Mouse (Mus musculus): Measurements from ENCODE around the gene Med27.

Med27 gene

GRCm38 (mm10) chr2:29346629-29347271 is at the start of gene Med27:
TSS of gene Med27 (plus strand) at chr2:29346819.
- peak; percentile 99 for DNase-seq

DNA sequence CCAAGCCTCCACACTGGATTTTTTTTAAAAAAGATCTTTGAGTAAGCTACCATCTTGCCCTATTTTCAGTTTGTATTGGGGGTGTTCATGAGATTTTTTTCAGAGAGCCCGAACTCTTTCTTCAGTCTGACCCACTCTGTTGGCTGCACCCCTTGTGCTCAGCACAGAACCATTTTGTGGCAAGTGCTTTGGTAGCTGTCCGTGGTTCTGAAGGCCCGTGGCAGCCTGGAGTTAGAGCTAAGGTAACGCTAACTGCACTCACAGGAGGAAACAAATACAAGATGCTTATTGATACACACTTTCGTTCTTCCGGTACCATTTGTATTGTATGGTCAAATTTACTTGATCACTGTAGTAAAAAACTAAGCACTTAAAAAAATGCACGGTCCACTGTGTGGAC is 36.7 kb upstream of the Med27 start:
- DNase-seq, result no peak

DNA sequence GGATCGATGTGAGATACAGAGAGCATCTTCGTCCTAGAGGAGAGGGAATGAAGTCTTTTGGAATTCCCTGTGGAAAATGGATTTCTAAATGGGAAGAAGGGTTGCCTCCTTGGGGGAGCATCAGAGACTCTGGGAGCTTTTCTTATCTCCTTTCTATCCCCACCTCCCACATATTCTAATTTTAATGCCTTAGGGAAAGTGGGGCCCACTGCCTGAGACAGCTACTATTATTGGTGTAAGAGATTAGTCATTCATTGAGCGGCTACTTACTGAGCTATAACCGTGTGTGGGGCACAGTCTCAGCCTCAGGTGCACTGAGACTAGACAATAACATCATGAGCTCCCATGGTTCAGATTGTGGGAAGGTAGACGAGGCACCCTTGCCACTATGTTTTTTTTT is 34.6 kb upstream of the Med27 start:
- DNase-seq, result no peak

DNA sequence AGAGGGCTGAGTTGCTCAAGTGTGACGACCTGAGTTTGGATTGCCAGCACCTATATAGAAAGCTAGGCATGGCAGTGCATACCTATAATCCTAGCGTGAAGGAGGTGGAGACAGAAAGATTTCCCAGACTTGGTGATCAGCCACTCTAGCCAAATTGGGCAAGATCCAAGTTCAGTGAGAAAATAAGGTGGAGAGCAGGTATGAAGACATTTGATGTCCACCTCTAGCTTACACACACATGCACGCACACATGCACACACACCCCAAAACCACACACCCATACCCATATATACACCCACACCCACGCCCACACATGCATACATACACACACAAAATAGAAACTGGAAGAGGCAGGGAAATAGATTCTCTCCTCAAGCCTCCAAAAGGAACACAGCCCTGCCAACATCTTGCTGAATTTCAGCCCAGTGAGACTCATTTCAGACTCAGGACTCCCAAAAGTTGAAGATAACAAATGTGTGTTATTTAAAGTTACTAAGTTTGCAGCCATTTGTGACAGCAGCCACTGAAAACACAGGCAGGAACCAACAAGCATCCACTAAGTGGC is 28.6 kb upstream of the Med27 start:
- no peak for DNase-seq

DNA sequence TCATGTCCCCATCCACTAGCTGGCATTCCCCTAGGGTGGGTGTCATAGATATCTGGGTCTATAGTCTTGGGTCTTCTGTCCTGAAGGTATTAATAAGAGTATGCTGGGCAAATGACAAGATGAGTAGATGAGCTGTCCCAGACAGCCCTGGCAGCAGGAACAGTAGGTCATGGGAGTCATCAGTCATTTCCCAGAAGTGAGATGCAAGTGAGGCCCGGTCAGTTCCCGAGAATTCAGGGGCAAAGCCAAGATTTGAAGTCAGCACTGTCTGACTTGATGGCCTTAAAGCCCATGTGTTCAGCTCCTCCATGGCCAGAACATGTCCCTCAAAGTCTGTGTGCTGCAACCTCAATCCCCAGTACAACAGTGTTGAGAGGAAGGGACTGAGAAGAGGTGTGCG is 28.0 kb upstream of the Med27 start:
- no peak for DNase-seq

DNA sequence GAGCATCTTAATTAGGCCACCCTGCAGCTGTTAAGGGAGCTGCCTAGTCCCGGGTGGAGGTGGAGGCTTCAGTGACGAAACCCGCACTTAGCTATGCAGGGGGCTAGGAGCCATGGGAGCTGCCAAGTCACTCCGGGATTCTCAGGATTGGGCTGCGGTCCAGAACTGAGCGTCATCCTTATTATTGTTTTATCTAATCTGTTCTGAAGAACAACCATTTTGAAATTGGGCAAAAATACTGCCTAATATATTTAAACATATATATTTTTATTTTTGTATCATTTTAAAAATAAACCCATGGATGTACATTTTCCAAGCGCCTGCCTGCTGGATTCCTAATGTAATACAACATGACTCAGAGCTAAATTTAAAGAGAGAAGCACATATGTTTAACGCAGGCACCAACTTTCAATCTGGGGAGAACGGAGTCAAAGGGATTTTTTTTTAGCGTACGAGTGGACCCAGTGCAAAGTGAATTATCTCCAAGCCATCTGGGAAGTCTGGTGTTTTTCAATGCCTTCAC is 26.3 kb upstream of the Med27 start:
- DNase-seq, result peak; percentile 64 to 66

DNA sequence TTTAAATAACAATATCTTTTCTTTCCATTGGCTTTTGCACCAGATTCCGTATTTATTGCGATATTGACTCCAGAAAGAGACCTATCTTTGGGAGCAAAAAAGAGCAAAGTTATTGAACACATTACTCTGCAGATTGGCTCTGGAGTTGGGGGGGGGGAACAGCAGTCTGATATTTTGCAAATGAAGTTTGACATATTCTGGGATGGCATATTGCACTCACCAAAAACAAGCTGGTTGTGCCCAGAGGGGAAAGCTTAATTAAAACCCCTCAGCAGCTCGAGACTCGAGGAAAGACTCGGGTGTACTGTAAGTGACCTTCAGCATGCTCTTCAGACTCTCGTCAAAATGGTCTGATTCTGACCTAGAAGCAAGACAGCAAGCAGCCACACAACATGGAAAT is 25.8 kb upstream of the Med27 start:
- DNase-seq, result peak; percentile 8 to 12

DNA sequence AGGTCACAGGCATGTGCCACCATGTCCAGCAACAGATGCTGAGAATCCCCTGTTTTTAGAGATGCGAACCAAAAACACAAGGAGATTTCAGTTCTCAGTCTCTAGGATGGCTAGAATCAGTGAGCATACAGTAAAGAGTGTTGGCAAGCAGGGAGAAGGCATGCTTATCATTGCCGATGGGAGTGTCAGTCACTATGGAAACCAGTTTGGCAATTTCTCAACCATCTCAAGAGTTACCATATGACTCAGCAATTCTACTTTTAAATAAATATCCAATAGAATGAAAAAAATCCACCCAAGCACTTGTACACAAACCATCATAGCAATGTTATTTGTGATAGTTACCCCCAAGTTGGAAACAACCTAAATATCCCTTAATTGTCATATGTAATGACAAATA is 22.2 kb upstream of the Med27 start:
- no peak for DNase-seq

GRCm38 (mm10) chr2:29330471-29330870 is 16.1 kb upstream of the Med27 start:
- DNase-seq, result no peak

DNA sequence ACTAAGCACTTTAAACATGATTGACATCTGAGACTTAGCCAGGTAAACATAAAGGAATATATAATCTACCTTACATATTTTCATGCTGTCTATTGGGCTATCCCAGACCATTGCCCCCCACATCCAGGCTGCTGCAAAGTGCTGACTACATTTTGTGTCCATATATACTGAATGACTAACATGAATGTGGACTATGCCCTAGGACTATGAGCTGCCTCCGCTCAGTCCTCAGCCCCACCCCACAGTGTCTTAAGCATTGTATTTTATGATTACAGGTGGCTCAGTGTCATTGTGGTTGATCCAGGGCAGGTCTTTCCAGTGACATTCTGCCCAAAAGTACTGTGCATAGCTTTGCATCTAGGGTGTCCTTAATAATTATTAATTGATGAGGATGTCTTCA is 8.2 kb upstream of the Med27 start:
- DNase-seq, result no peak

- peak in 1 of 2 experiments; percentile 20 for DNase-seq
Observed at GRCm38 (mm10) chr2:29358696-29359375, 12.2 kb downstream of the Med27 start.

DNA sequence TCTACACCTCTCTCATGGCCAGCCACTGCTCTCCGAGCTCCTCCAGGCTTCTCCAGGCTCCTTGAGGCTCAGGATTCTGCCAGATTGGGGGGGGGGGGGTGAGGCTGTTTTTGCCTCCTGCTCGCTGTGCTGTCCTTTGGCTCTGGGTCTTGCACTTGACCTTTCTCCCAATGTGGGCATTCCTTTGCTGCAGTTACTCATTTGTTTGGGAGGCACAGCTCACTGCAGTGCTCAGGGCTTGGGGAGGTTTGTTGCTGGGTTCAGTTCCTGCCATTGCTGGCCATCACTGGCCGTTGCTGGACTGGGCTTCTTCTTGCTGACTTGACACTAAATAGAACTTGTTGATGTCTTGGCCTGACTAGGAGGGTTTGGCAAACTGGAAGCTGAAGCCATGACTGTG is 14.3 kb downstream of the Med27 start:
- DNase-seq, result no peak

- no peak for DNase-seq
Observed at GRCm38 (mm10) chr2:29365000-29365695, 18.5 kb downstream of the Med27 start.

DNA sequence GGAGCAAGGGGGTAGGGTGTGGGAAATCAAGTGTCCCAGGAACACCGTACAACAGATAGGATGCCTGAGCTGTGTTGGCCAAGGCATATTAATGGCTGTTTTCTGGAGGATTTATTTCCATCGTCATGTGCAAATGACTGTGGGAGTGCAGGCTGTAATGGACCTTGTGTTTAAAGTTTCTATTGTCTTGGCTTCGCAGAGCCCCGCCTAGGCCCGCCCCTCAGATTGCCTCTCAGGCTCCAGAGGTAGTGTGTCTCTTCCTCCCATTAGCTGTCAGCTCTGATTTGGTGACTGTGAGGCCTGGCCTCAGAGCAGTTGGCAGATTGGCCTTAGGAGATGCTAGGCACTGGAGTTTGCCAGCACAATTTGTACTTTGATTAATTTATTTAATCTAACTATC is 22.1 kb downstream of the Med27 start:
- DNase-seq, result no peak

GRCm38 (mm10) chr2:29372176-29372575 is 25.6 kb downstream of the Med27 start:
- DNase-seq, result no peak

- no peak for DNase-seq
Observed at GRCm38 (mm10) chr2:29381683-29382082, 35.1 kb downstream of the Med27 start.

- DNase-seq, result no peak
Observed at GRCm38 (mm10) chr2:29382583-29382982, 36.0 kb downstream of the Med27 start.

DNA sequence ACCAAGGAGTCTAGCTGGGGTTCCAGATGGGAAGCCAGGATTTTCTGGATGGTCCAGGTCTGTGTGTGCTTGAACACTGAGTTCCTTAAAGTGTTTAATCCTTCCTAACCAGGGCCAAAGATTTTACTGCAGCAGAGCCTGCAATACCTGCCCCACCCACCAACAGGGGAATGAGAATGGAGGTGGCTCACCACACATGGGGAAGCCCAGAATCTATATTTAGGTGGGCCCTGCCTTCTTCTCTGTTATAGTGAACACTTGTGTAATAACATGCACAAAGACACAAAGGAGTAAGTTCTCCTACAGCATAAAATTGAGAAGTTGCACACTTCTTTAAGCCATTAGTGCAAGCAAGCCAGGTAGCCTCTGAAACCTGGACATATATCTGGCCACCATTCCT is 36.5 kb downstream of the Med27 start:
- no peak for DNase-seq

DNA sequence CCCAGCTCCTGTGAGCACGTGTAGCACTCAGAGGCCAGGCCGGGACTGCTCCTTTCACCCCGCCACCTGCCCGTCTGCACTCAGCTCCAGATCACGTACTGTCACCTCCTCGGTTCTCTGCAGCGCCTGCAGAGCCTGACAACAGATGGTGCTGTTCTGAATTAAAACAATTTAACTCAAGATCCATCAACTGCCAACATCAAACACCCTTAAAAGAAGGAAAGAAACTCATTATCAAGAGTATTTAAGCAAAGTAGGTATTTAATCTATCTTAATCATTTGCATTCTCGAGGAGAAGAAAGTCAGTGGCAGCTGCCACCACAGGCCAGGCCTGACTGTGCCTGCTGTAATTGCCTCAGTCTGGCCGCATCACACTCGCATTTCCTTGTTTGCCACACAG is 38.8 kb downstream of the Med27 start:
- peak; percentile 42 to 52 for DNase-seq

DNA sequence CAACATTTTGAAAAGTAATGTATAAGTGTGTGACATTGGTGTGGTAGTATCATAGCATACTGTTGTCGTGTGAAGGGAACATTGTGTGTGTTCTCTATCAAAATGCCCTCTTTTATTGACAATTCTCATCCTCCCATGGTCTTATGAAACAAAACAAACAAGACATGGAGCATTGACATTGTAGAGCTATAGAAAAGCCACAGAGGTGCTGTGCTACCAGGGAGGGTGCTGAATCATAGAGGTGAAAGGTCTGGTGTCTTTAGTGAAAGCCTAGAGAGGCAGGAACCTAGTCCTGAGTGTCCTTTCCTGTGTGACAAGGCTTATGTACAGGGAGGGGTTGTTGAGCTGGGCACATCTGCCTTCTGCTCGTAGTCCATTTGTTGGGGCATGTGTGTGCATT is 40.6 kb downstream of the Med27 start:
- no peak for DNase-seq

DNA sequence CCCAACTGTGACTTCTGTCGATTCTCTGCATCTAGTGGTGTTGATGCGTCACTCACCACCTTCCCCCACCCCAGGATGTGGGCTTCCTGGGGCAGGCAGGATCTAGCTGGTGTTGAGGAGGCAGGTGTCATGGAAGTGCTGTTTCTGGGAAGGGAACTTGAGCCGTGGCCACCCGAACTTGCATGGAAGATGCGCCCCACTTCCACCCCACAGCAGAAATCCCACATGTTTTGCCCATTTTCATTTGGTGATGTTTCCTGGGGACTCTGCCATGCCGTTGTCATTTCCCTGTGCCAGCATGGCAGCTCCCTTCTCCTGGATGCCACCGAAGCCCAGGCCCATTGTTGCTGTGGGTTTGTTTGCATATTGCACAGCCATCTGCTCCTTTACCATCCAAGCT is 42.3 kb downstream of the Med27 start:
- no peak for DNase-seq

GRCm38 (mm10) chr2:29391086-29391485 is 44.5 kb downstream of the Med27 start:
- no peak for DNase-seq

DNA sequence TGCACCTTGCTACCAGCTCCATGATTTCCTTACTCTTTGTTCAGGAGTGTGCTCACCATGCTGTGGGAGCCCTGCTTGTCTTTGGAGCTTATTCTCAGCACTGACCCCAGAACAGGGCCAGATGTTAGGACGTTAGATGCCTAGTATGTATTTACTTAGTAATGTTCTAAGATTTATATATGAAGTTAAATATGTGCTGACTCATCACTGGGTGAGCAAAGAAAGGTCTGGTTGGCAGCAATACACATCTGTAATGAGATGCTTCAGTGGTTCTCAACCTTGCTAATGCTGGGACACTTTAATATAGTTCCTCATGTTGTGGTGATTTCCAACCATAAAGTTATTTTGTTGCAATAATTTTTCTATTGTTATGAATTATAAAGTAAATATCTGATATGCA is 45.4 kb downstream of the Med27 start:
- no peak for DNase-seq

DNA sequence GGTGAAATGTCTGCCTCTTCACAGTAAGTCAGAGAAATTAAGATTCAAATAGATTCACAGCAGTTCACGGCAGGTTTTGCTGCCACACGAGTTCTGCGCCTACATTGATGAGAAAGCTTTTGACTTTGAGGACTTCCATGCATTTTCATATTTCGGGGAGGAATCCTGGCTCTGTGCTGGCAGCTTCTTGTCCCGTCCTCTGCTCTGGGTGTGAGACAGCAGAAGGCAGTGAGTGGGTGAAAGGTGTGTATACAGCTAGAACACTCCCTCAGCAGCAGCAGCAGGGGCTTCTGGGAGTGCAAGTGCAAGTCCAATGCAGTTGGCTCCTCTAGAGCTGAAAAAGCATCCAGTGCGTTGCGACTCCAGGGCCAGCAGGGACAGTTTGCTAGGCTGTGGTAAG is 53.6 kb downstream of the Med27 start:
- no peak for DNase-seq
